Mouse (Mus musculus): ENCODE results near the gene Rad9a. TPM values are rescaled to one million over a fixed set of nuclear protein-coding genes. Genes with fewer than 3 reads are reported as not detected.

Gene Rad9a
- total RNA-seq, 1 experiment from 2014 or later, result 20.5 TPM

GRCm38 (mm10) chr19:4169810-4170209 is 31.7 kb downstream of the Rad9a start:
- peak; percentile 5; the same call in 1 of the 2 replicates for ATAC-seq (replicated peaks; ENCODE audit: low read depth, poor library complexity, severe bottlenecking)

GRCm38 (mm10) chr19:4169378-4169784 is 32.1 kb downstream of the Rad9a start:
- ATAC-seq (replicated peaks; ENCODE audit: low read depth, poor library complexity, severe bottlenecking), result peak; percentile 95

GRCm38 (mm10) chr19:4166678-4167476 is 34.6 kb downstream of the Rad9a start:
- ATAC-seq (replicated peaks; ENCODE audit: low read depth, poor library complexity, severe bottlenecking), result no peak

GRCm38 (mm10) chr19:4164721-4165120 is 36.7 kb downstream of the Rad9a start:
- ATAC-seq (replicated peaks; ENCODE audit: low read depth, poor library complexity, severe bottlenecking), result no peak

- ATAC-seq (replicated peaks; ENCODE audit: low read depth, poor library complexity, severe bottlenecking), result no peak
Measured at GRCm38 (mm10) chr19:4164100-4164499, 37.4 kb downstream of the Rad9a start.

- ATAC-seq (replicated peaks; ENCODE audit: low read depth, poor library complexity, severe bottlenecking), result no peak
Measured at GRCm38 (mm10) chr19:4163543-4163887, 37.9 kb downstream of the Rad9a start.

- peak; percentile 94 for ATAC-seq (replicated peaks; ENCODE audit: low read depth, poor library complexity, severe bottlenecking)
Measured at GRCm38 (mm10) chr19:4162646-4163542, 38.6 kb downstream of the Rad9a start, which contains the start of gene Rps6kb2. Gene Rps6kb2 (minus strand): TSS chr19:4163354.

GRCm38 (mm10) chr19:4159049-4159448 is 42.4 kb downstream of the Rad9a start:
- ATAC-seq (replicated peaks; ENCODE audit: low read depth, poor library complexity, severe bottlenecking), result no peak

- no peak for ATAC-seq (replicated peaks; ENCODE audit: low read depth, poor library complexity, severe bottlenecking)
Measured at GRCm38 (mm10) chr19:4156771-4157170, 44.7 kb downstream of the Rad9a start.

GRCm38 (mm10) chr19:4156073-4156579 is 45.3 kb downstream of the Rad9a start:
- ATAC-seq (replicated peaks; ENCODE audit: low read depth, poor library complexity, severe bottlenecking), result no peak

GRCm38 (mm10) chr19:4155223-4156072 is 46.0 kb downstream of the Rad9a start:
- no peak for ATAC-seq (replicated peaks; ENCODE audit: low read depth, poor library complexity, severe bottlenecking)

GRCm38 (mm10) chr19:4154437-4155222 is 46.8 kb downstream of the Rad9a start:
- peak; percentile 71 for ATAC-seq (replicated peaks; ENCODE audit: low read depth, poor library complexity, severe bottlenecking)

- no peak for ATAC-seq (replicated peaks; ENCODE audit: low read depth, poor library complexity, severe bottlenecking)
Measured at GRCm38 (mm10) chr19:4153232-4153654, 48.2 kb downstream of the Rad9a start, which contains the start of gene Ptprcap. Gene Ptprcap (plus strand): TSS chr19:4153604.

GRCm38 (mm10) chr19:4152445-4153231 is 48.8 kb downstream of the Rad9a start:
- ATAC-seq (replicated peaks; ENCODE audit: low read depth, poor library complexity, severe bottlenecking), result no peak

GRCm38 (mm10) chr19:4151898-4152297 is 49.6 kb downstream of the Rad9a start:
- ATAC-seq (replicated peaks; ENCODE audit: low read depth, poor library complexity, severe bottlenecking), result no peak

GRCm38 (mm10) chr19:4151488-4151860 is 50.0 kb downstream of the Rad9a start:
- no peak for ATAC-seq (replicated peaks; ENCODE audit: low read depth, poor library complexity, severe bottlenecking)

- no peak for ATAC-seq (replicated peaks; ENCODE audit: low read depth, poor library complexity, severe bottlenecking)
Measured at GRCm38 (mm10) chr19:4150567-4151487, 50.6 kb downstream of the Rad9a start.

Data from common myeloid progenitor, adult 5-6 weeks (primary cell).